Mouse (Mus musculus): Measurements from ENCODE around the gene Hspb9. TPM values are rescaled to one million over a fixed set of nuclear protein-coding genes. Genes with fewer than 3 reads are reported as not detected.

Hspb9 gene
- polyA plus RNA-seq, 1 experiment from 2014 or later, result 0.97 TPM

GRCm38 (mm10) chr11:100720345-100720744, 6.7 kb downstream of the Hspb9 start:
- DNase-seq, result no peak
- no peak for ATAC-seq (ENCODE audit: insufficient read depth)
- whole genome bisulfite sequencing, result 63% methylated on average over 5 of the region's 5 CpGs
- H3K9ac ChIP-seq, result no peak overlapping the region
- H3K27ac ChIP-seq (ENCODE audit: low read depth), result 0 out of 2 replicates have a peak overlapping the region, but pooled peaks have one; percentile 33
- H3K36me3 ChIP-seq (ENCODE audit: insufficient read depth), result peaks cover 44% of the 10 kb centered on the region
- H3K4me3 ChIP-seq (ENCODE audit: low read depth, low read length), result no peak overlapping the region
- H3K27me3 ChIP-seq (ENCODE audit: insufficient read depth, low read length), result no peaks in the 10 kb centered on the region
- no peak for TF ChIP-seq CTCF (IDR thresholded peaks at IDR 0.05; ENCODE audit: low read depth)
- H3K4me1 ChIP-seq (ENCODE audit: insufficient read depth), result peaks cover 9% of the 10 kb centered on the region
- H3K4me2 ChIP-seq, result no peak overlapping the region
- H3K9me3 ChIP-seq (ENCODE audit: low read depth, low read length), result no peaks in the 10 kb centered on the region

GRCm38 (mm10) chr11:100721254-100721653, 7.6 kb downstream of the Hspb9 start:
- ATAC-seq (ENCODE audit: insufficient read depth), result no peak
- TF ChIP-seq CTCF (IDR thresholded peaks at IDR 0.05; ENCODE audit: low read depth), result no peak
- Histone ChIP-seq H3K4me2 (no peak overlapping the region), H3K9me3 (ENCODE audit: low read depth, low read length) (no peaks in the 10 kb centered on the region), H3K27me3 (ENCODE audit: insufficient read depth, low read length) (no peaks in the 10 kb centered on the region), H3K9ac (no peak overlapping the region), H3K27ac (ENCODE audit: low read depth) (peak overlapping the region; percentile 33; the same call in 1 of the 2 replicates), H3K36me3 (ENCODE audit: insufficient read depth) (peaks cover 35% of the 10 kb centered on the region), H3K4me1 (ENCODE audit: insufficient read depth) (peaks cover 10% of the 10 kb centered on the region), H3K4me3 (ENCODE audit: low read depth, low read length) (no peak overlapping the region)
- 67% methylated on average over 4 of the region's 4 CpGs for WGBS
- DNase-seq, result peak; percentile 44

GRCm38 (mm10) chr11:100721776-100722492, 8.3 kb downstream of the Hspb9 start:
- Histone ChIP-seq H3K27ac (ENCODE audit: low read depth) (peak overlapping the region; percentile 65; the same call in 1 of the 2 replicates), H3K4me1 (ENCODE audit: insufficient read depth) (peaks cover 10% of the 10 kb centered on the region), H3K9me3 (ENCODE audit: low read depth, low read length) (no peaks in the 10 kb centered on the region), H3K9ac (no peak overlapping the region), H3K36me3 (ENCODE audit: insufficient read depth) (peaks cover 28% of the 10 kb centered on the region), H3K27me3 (ENCODE audit: insufficient read depth, low read length) (no peaks in the 10 kb centered on the region), H3K4me3 (ENCODE audit: low read depth, low read length) (no peak overlapping the region), H3K4me2 (no peak overlapping the region)
- ATAC-seq (ENCODE audit: insufficient read depth) (no peak), DNase-seq (no peak)
- TF ChIP-seq CTCF (IDR thresholded peaks at IDR 0.05; ENCODE audit: low read depth), result no peak
- 62% methylated on average over 8 of the region's 8 CpGs for WGBS

GRCm38 (mm10) chr11:100722493-100723028, 8.9 kb downstream of the Hspb9 start:
- ATAC-seq (ENCODE audit: insufficient read depth), result no peak
- 49% methylated on average over 2 of the region's 2 CpGs for WGBS
- Histone ChIP-seq H3K9ac (no peak overlapping the region), H3K4me3 (ENCODE audit: low read depth, low read length) (no peak overlapping the region), H3K4me1 (ENCODE audit: insufficient read depth) (peaks cover 10% of the 10 kb centered on the region), H3K9me3 (ENCODE audit: low read depth, low read length) (no peaks in the 10 kb centered on the region), H3K36me3 (ENCODE audit: insufficient read depth) (peaks cover 23% of the 10 kb centered on the region), H3K27me3 (ENCODE audit: insufficient read depth, low read length) (no peaks in the 10 kb centered on the region), H3K4me2 (no peak overlapping the region), H3K27ac (ENCODE audit: low read depth) (no peak overlapping the region)
- DNase-seq, result no peak
- TF ChIP-seq CTCF (IDR thresholded peaks at IDR 0.05; ENCODE audit: low read depth), result no peak

GRCm38 (mm10) chr11:100724919-100725512, 11.4 kb downstream of the Hspb9 start:
- Histone ChIP-seq H3K4me2 (peak overlapping the region; percentile 27), H3K27ac (ENCODE audit: low read depth) (peak overlapping the region; percentile 64)

GRCm38 (mm10) chr11:100727201-100727600, 13.6 kb downstream of the Hspb9 start:
- Histone ChIP-seq H3K9ac (no peak overlapping the region), H3K9me3 (ENCODE audit: low read depth, low read length) (no peaks in the 10 kb centered on the region), H3K27ac (ENCODE audit: low read depth) (no peak overlapping the region), H3K27me3 (ENCODE audit: insufficient read depth, low read length) (no peaks in the 10 kb centered on the region), H3K36me3 (ENCODE audit: insufficient read depth) (peaks cover 17% of the 10 kb centered on the region), H3K4me2 (no peak overlapping the region), H3K4me3 (ENCODE audit: low read depth, low read length) (no peak overlapping the region), H3K4me1 (ENCODE audit: insufficient read depth) (peaks cover 8% of the 10 kb centered on the region)
- 96% methylated on average over 3 of the region's 3 CpGs for WGBS
- TF ChIP-seq CTCF (IDR thresholded peaks at IDR 0.05; ENCODE audit: low read depth), result no peak
- ATAC-seq (ENCODE audit: insufficient read depth) (no peak), DNase-seq (no peak)

More at GRCm38 (mm10) chr11:100724919-100725512, 11.4 kb downstream of the Hspb9 start:
- peak overlapping the region; percentile 16; the same call in 1 of the 2 replicates for H3K9ac ChIP-seq
- peak; percentile 38; the same call in 1 of the 2 replicates for ATAC-seq (ENCODE audit: insufficient read depth)
- TF ChIP-seq CTCF (IDR thresholded peaks at IDR 0.05; ENCODE audit: low read depth), result no peak
- H3K36me3 ChIP-seq (ENCODE audit: insufficient read depth), result peaks cover 15% of the 10 kb centered on the region
- H3K9me3 ChIP-seq (ENCODE audit: low read depth, low read length), result no peaks in the 10 kb centered on the region
- peak; percentile 73 for DNase-seq
- H3K4me3 ChIP-seq (ENCODE audit: low read depth, low read length), result no peak overlapping the region
- H3K27me3 ChIP-seq (ENCODE audit: insufficient read depth, low read length), result no peaks in the 10 kb centered on the region
- H3K4me1 ChIP-seq (ENCODE audit: insufficient read depth), result peaks cover 10% of the 10 kb centered on the region
- WGBS, result 9% methylated on average over 5 of the region's 5 CpGs

GRCm38 (mm10) chr11:100728601-100729000, 15.0 kb downstream of the Hspb9 start:
- WGBS, result 77% methylated on average over 6 of the region's 6 CpGs
- ATAC-seq (ENCODE audit: insufficient read depth) (no peak), DNase-seq (no peak)
- no peak overlapping the region for H3K9ac ChIP-seq
- no peak overlapping the region for H3K4me3 ChIP-seq (ENCODE audit: low read depth, low read length)
- peaks cover 26% of the 10 kb centered on the region for H3K36me3 ChIP-seq (ENCODE audit: insufficient read depth)
- H3K4me2 ChIP-seq, result no peak overlapping the region
- peaks cover 7% of the 10 kb centered on the region for H3K4me1 ChIP-seq (ENCODE audit: insufficient read depth)
- H3K27ac ChIP-seq (ENCODE audit: low read depth), result no peak overlapping the region
- no peaks in the 10 kb centered on the region for H3K27me3 ChIP-seq (ENCODE audit: insufficient read depth, low read length)
- no peak for TF ChIP-seq CTCF (IDR thresholded peaks at IDR 0.05; ENCODE audit: low read depth)
- H3K9me3 ChIP-seq (ENCODE audit: low read depth, low read length), result no peaks in the 10 kb centered on the region

Data from lung, embryonic 14.5 days (tissue).